Mouse (Mus musculus) thymus, adult 2 months (tissue): ENCODE data around the gene Actn3.

Experiments used
- CTCF ChIP-seq: fragments of 200-500 bp; IDR thresholded peaks from 2 replicates; pipeline ENCODE4 v1.5.1; 2012; ENCODE audit warnings: mild to moderate bottlenecking, control low read depth, low read length, moderate library complexity, borderline replicate concordance; ENCODE audit not compliant: control insufficient read depth, poor library complexity, insufficient read depth; ENCODE audit errors: extremely low read depth
- POLR2A ChIP-seq: fragments of 200-500 bp; IDR thresholded peaks from 2 replicates; pipeline ENCODE4 v1.6.1; 2012; ENCODE audit warnings: mild to moderate bottlenecking, low read length, control low read depth, moderate library complexity; ENCODE audit not compliant: control insufficient read depth, poor library complexity, insufficient read depth; ENCODE audit errors: extremely low read depth

GRCm38 (mm10) chr19:4909376-4909775 is 31.7 kb upstream of the Actn3 start:
- TF ChIP-seq CTCF = no peak
- no peak for TF ChIP-seq POLR2A
